Mouse (Mus musculus): ENCODE results near the gene Amh.

DNA sequence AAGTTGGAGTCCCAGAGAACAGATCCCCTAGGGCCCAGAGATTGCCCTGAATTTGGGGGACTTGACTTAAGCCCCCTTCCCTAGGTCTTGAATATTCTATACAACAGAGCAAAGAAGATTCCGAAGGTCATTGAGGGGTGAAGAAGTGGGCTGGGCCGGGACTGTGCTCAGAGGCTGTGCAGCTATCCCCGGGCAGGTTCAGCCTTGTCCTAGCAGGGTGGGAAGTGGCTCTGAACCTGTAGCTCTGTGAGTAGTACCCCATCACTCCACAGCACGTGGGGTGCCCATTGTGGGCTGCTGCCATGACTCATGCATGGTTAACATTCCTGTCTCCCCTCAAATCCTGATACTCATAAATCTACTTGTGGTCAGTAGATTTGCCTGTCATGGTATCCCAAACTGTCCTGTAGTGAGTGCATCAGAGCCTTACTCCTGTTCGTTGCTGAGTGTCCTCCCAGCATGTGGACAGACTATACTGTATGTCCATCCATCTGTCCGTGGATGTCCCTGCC lies 28.6 kb upstream of the Amh start:
- TF ChIP-seq CTCF (IDR thresholded peaks at IDR 0.05; ENCODE audit: extremely low read depth, insufficient read depth, insufficient read length, insufficient replicate concordance) (no peak), POLR2A (IDR thresholded peaks at IDR 0.05; ENCODE audit: low read depth, low read length) (no peak)

All from spleen, adult 2 months (tissue).